ENCODE assay signal across 12 mouse cellular contexts in the genomic region with DNA sequence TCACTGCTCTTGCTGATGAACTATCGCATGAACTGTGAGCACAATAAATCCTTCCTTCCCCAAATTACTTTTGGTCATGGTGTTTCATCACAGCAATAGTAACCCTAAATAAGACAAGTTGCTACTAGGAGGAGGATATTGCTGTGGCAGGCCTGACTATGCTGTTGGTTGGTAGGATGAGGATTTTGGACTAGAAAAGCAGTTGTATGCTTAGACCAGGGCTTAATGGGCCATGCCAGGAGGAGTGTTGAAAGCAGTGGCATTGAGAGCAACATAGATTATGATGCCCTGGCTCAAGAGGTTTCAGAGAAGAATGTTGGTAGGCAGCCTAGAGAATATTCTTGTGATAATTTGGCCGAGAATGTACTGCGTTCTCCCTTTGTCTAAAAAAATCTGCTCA.
"Had no signal": no experiment of that assay in that cellular context is flagged by ENCODE, and none has a peak within 500 bp of the region (broad histone marks: within the 10 kb centered on the region; RNA-seq: fewer than 3 reads in every experiment).

No protein-coding gene starts in this region.

- DNase-seq: left cerebral cortex, postnatal 4 days; liver; liver, embryonic 13.5 days; liver, postnatal 0 days; lung, adult 18-20 months; lung, adult 2 months; lung, embryonic 14.5 days; lung, postnatal 10 days; lung, postnatal 14 days; lung, postnatal 36 days; lung, postnatal 4 days; midbrain, embryonic 14.5 days had no signal
